Mouse (Mus musculus): Measurements from ENCODE around the gene Ppp4c.
"Not testable (repeated sequence)": the region's sequence is repeated elsewhere in the genome, so short reads cannot be mapped to it uniquely, and the experiment has no call there.

Ppp4c gene

DNA sequence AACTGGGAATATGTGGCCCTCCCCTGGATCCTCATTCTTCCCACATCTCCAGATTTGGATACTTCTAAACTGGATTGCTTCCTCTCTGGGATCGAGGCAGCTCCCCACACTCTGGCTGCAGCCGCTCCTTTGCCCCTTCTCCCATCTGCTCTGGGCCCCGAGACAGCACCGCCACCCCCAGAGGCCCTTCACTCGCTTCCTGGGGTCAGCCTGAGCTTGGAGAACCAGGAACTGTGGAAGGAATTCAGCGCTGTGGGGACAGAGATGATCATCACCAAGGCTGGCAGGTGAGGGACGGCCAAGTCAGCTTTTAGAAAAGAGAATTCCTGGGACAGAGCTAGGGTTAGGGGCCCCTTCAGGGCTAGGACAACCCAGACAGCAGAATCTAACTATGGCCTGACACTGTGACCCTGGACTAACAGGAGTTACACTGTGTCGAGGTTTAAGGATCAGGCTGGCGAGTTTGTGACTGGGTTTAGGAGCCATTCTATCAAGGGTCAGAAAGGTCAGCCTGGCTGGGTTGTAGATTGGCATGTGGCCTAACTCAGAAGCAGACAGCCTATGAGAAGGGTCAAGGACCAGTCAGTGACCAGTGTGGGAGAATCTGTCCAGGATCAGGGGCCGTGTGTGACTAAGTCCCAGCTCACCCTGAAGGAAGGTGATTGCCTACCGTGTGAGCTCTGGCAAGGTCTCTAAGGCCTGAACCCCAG, 10.5 kb downstream of the Ppp4c start:
- no peak for DNase-seq (ENCODE audit: extremely low spot score, low read depth, low spot score)

DNA sequence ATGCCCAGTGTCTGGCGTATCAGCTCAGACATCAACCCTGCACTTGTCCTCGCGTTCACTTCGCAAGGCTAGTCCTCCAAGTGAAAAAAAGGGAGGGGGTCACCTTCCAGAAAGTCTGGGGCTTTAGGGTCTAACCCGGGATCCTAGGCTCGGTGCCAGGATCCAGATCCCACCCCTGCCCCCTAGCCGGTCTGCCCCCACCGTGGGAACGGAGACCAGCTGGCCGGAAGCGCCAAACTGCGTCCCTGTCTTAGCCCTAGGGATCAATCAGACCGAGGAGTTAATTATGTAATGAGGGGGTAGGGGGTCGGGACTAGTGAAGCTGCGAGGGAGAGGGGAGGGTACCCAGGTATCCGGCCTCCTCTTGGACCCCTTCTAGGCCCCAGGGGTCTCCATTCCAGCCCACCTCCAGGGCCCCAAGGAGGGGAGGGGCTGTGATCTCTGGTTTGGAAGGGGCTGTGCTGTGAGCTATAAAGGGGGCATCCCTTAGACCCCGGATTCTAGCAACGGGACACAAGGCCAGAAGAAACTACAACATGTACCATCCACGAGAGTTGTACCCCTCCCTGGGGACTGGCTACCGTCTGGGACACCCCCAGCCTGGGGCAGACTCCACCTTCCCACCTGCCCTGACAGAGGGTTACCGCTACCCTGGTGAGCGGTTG, 11.2 kb downstream of the Ppp4c start, which contains the start of gene Tbx6:
Gene Tbx6 (plus strand): TSS at position 513 of the 665 bp plus-strand sequence.
- no peak for DNase-seq (ENCODE audit: extremely low spot score, low read depth, low spot score)

DNA sequence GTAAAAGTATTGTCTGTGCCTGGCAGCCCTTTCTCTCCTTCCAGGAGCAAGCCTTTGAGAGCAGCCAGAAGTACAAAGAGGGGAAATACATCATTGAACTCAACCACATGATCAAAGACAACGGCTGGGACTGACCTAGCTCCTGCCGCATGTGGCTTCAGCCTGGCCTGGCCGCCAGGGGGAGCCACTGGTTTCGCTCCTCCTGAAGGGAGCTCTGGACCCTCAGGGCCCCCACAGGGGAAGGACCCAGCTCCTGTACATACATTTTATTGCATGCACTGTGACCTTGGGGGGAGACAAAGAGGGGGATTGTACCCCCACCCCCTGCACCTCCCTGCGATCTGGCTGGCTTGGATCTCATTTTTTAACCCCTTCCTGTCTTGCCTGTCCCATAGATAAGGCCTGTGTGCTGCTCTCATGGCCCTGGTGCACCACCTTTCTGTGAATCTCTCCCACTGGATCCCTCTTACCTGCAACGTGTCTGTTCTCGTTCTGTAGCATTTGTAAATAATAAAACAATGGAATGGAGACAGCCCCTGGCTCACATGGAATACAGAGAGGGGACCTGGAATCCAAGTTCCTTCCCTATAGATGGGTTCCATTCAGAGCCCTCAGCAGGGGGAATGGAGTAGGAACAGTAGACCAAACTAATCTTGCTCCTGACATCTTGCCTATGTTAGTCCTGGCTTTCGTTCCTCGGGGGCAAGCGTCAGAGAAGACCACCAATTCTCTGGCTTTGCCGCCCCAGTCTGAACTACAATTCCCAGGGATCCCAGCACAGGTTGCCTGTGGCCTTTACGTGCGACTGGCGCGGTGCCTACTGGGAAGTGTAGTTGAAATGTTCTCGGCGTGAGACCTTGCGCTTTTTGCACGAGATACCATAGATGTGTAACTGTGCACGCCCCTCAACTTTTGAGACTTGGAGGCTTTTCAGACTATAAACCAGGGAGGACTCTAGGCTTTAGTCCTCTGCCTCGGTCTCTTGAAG, 12.0 kb downstream of the Ppp4c start:
- peak; percentile 81 for DNase-seq (ENCODE audit: extremely low spot score, low read depth, low spot score)

DNA sequence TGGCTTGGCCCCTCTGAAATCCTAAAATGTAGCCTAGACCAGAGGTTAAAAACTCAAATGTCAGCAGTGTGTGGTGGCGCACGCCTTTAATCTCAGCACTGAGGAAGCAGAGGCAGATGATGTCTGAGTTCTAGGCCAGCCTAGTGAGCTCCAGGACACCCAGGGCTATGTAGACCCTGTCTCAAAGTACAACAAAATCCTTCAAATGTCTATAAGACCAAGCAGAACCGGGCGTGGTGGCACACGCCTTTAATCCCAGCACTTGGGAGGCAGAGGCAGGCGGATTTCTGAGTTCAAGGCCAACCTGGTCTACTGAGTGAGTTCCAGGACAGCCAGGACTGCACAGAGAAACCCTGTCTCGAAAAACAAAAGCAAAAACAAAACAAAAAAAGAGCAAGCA, 13.2 kb downstream of the Ppp4c start:
- not testable (repeated sequence) for DNase-seq (ENCODE audit: extremely low spot score, low read depth, low spot score)

DNA sequence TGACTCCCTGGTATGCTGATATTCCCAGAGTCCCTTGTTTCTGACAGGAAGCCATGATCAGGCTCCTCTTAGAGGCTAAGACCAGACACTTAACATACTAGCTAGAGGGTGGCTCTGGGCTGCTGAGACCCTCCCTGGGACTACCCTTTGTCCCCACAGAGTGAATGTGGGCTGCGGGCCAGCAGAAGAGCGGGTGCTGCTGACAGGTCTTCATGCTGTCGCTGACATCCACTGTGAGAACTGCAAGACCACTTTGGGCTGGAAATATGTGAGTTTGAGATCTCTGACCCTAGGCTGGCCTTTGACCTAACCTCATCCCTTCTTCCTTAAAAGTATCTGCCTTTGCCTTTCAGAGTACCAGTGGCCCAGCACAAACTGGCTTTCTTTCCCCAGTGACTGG, 14.1 kb downstream of the Ppp4c start:
- no peak for DNase-seq (ENCODE audit: extremely low spot score, low read depth, low spot score)

DNA sequence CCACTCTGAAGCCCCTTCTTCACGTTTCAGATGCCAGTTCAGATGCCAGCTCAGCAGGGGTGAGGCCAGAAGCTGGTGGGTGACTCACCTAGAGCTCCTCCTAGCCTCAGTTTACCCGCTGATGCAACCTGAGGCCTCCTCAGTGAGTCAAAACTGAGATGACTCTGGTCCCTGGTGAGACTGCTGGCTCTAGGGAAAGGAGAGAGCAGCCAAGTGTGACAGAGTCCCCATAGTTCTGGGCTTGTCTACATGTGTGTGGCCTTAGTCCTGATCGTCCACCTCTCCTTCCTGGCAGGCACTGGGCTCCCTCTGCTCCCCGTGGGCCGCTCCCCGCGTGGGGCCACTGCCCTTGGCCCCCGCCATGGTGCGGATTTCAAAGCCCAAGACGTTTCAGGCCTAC, 14.8 kb downstream of the Ppp4c start:
- no peak for DNase-seq (ENCODE audit: extremely low spot score, low read depth, low spot score)

DNA sequence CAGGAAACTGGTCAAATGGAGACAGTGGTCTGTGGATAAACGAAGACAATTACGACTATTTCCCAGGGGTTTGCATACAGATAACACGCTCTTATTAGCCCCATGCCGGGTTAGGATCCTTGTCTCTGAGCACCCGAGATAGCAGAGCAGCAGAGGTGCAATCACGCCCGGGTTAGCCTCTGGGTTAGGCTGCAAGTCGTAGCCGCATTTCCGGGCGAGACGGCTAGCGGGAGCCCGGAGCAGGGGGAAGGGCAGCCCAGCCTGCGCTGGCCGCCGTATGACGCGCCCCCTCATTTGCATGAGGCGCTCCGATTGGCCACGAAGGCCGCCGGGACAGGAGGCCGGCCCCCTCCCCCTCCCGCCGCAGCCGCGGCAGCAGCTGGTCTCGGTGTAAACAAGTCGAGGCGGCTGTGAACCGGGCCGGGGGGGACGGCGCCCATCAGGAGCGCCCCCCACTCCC, 15.7 kb downstream of the Ppp4c start, which contains the start of gene Ypel3:
Gene Ypel3 (plus strand): TSS at position 358 of the 460 bp plus-strand sequence.
- DNase-seq (ENCODE audit: extremely low spot score, low read depth, low spot score): no peak

DNA sequence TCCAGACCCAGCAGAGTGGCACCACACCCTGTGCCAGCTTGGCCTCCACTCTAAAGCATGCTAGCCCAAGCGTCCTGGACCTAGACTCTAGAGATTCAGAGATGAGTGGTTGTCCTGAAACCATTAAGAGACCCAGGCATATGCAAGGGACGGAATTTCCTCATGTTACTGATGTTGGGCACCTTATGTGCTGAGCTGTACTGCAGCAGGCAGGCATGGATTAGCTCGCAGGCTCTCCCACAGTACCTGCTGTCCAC, 16.4 kb downstream of the Ppp4c start:
- DNase-seq (ENCODE audit: extremely low spot score, low read depth, low spot score): no peak

DNA sequence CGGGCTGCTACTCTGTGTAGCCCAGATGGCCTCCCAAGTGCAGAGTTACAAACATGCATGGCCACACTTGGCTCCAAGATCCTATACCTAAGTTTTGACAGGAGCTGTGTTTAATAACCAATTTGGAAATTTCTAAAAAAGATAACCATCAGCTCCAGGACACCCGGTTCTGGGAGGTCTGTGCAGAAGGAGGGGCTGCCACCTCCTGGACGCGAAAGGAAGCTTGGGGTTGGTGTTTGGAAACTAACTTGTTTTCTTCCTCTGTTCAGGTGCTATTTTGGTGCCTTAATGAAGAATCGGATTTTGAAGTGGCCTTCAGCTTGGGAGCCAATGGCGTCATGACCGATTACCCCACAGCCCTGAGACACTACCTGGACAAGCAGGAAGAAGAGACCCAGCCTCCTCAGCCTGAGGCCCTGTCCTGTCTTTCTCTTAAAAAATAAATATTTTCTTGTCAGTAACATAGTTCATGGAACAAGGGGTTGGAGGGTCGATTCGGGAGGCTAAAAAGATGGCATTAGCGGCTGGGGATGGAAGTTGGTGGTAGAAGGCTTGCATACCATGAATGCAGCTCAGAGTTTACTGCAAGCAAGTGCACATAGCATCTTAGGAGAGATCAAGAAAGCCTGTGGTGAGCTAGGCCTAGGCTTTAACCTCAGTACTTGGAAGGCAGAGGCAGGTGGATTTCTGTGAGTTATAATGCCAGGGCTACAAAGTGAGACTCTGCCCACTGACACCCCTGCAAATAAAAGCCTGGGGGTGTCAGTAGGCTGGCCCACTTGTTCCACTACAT, 16.9 kb downstream of the Ppp4c start:
- no peak for DNase-seq (ENCODE audit: extremely low spot score, low read depth, low spot score)

DNA sequence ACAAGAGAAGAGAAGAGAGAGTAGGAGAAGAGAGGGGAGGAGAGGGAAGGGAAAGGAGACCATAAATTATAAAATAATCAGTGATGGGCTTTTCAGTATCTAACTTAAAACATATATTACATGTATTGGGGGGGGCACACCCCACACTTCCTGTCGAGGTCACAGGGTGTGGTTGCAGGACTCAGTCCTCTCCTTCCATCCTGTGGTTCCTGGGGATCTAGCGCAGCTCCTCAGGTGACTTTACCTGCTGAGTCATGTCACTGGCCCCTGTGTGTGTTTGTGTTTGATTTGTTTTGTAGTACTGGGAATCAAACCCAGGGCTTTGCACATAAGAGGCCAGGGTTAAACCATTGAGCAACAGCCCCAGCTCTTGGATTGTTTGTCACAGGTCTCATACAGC, 17.8 kb downstream of the Ppp4c start:
- no peak for DNase-seq (ENCODE audit: extremely low spot score, low read depth, low spot score)

DNA sequence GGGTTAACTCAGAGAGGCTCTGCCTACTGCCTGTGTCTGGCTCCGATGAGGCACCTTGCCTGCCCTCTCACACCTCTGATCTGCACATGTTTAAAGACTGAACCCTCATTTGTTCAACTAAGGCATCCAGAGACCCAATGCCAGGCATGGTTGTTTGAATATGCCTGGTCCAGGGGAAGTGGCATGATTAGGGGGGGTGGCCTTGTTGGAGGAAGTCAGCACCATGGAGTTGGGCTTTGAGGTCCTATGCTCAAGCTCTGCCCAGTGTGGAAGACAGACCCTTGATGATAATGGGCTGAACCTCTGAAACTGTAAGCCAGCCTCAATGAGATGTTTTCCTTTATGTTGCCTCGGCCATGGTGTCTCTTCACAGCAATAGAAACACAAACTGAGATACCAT, 18.9 kb downstream of the Ppp4c start:
- DNase-seq (ENCODE audit: extremely low spot score, low read depth, low spot score): no peak

DNA sequence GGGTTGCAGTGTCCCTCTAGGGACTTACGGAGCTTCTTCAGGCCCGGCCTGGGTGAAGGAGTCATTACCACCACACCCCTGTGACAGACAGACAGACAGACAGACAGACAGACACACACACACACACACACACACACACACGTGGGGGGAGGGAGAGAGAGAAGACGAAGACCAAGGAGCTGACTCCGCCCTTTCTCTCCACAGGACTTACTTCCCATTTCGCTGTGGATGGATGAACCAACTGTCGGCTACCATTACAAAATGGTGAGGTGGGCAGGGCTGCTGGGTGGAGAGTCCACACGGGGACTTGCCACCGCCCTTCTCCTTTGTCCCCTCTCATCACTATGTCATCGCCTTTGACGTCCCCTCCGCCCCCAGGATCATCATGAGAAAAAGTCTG, 21.5 kb downstream of the Ppp4c start:
- DNase-seq (ENCODE audit: extremely low spot score, low read depth, low spot score): no peak

DNA sequence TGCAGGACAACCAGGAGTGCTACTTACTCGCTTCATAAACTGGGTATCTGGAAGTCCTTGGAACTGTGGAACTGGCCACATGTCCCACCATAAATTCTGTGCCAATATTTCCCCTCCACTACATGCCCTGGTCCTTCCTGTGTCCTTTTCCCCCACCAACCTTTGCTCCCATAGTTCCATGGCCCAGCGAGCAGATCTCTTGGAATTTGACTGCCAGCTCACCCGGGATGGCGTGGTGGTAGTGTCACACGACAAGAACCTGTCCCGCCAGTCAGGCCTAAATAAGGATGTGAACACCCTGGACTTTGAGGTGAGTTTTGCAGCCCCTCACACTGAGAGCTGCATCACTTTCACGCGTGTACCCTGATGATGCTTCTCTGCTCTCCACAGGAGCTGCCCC, 25.3 kb downstream of the Ppp4c start:
- no peak for DNase-seq (ENCODE audit: extremely low spot score, low read depth, low spot score)

DNA sequence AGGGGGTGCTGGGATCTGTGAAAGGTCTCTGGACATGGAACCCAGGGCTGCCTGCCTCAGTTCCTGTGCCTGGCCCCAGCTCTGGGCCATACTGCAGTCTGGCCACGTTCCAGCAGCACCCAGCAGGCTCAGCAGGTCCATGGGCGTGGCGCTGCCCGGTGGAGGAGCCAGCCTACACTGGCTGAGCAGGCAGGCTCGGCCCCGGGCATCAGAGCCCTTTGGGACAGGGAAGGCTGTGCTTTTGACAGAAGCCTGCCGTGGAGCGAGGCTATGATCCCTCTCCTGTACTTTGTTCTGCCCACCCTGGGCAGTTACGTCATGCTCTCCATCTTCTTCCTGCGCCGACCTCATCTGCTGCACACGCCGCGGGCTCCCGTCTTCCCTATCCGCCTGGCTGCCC, 26.1 kb downstream of the Ppp4c start, which contains the start of gene Gdpd3:
Gene Gdpd3 (plus strand): TSS at position 134 of the 400 bp plus-strand sequence.
- DNase-seq (ENCODE audit: extremely low spot score, low read depth, low spot score): no peak

DNA sequence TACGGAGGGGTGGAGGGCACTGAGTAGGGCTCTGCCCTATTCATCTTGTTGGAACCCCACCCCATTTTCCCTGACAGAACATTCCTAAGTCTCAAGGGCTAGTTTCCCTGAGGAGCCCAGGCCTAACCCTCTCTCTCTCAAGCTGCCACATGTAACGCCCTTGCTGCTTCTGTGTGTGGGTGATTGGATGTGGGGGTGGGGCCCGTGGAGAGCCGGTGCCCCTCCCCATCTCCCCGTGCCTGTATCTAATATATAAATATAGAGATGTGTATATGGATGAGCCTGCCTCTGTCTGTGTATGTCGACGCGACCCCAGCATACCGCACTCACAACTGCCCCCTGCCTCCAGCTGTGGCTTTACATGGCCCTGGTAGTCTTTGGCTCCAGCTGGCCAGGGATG, 26.8 kb downstream of the Ppp4c start:
- no peak for DNase-seq (ENCODE audit: extremely low spot score, low read depth, low spot score)

DNA sequence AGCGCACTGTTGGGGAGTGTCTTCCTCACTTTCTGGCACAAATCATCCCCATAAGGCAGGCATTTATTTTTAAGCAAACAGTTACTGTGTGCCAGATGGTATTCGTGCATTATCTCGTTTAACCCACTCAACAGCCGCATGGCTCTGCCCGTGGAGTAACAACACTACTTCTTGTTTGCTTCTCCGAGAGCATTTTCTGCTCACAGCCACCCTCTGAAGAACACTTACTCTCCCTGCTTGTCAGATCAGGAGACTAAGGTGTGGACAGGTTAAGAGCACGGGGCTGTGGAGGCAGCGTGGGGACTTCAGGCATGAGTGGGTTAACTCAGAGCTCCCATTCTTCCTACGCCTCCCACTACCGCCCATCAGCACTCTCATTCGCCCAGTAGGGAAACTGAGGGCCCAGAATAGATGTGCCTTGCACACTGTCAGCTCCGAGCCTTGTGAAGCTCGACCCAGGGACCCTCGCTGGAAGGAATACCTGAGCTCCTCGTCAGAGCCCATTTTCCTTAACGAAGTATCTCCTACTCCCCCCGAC, 29.8 kb downstream of the Ppp4c start:
- no peak for DNase-seq (ENCODE audit: extremely low spot score, low read depth, low spot score)

DNA sequence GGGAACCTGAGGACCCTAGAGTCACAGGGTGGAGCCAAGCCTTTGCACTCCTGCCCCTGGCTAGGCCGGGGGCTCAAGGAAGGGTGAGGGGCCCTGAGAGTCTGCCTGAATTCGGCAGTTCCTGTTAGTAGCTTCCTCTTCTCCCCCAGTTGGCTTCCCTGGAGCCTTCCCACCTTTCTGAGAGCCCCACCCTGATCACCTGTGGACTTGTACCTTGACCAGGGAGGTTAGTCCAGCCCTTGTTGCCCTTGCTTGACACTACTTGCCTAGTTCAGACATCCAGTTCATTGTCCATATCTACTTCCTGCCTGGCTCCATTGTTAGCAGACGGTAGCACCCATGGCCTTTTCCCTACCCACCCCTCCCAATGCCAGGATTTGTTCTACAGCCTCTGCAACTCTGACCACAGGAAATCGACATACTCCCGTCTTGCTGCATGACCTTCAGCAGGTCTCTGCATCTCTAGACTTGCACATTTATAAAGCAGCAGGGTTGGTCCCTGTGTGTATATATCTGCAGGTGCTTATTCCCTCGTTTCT, 30.7 kb downstream of the Ppp4c start:
- no peak for DNase-seq (ENCODE audit: extremely low spot score, low read depth, low spot score)

DNA sequence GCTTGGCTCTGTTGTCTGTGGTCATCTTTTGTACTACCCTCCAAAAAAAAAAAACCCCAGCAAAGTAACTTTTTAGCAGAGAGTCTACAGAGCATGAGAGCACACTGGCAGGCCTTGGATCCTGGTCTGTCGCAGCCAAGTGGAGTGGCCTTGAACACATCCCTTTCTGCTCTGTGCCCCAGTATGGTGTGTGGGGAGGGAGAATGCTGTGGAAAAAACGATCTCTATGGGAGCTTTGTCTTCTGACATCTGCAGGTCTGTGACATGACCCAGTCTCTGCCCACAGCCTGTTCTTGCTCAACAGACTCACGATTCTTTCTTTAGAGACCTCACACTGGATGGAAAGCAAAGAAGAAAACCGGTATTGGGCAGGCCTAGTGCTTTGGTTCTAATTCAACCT, 31.3 kb downstream of the Ppp4c start:
- no peak for DNase-seq (ENCODE audit: extremely low spot score, low read depth, low spot score)

DNA sequence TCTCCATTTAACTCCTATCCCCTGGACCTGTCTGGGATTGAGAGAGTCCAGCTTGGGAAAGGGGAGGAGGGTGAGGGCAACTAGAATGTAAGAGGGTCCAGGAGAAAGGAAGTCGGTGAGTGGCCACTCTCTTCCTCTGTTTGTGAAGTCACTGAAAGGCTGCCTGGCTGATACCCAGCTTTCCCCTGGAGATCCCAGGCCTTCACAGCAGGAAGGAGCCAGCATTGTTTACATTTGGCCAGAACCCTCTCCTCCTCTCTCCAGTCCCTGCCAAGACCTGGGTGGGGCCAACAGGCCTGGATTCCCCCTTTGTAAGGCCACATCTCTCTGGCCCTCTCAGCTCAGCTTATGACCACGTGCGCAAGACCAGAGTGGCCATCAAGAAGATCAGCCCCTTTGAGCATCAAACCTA, 31.9 kb downstream of the Ppp4c start:
- no peak for DNase-seq (ENCODE audit: extremely low spot score, low read depth, low spot score)

DNA sequence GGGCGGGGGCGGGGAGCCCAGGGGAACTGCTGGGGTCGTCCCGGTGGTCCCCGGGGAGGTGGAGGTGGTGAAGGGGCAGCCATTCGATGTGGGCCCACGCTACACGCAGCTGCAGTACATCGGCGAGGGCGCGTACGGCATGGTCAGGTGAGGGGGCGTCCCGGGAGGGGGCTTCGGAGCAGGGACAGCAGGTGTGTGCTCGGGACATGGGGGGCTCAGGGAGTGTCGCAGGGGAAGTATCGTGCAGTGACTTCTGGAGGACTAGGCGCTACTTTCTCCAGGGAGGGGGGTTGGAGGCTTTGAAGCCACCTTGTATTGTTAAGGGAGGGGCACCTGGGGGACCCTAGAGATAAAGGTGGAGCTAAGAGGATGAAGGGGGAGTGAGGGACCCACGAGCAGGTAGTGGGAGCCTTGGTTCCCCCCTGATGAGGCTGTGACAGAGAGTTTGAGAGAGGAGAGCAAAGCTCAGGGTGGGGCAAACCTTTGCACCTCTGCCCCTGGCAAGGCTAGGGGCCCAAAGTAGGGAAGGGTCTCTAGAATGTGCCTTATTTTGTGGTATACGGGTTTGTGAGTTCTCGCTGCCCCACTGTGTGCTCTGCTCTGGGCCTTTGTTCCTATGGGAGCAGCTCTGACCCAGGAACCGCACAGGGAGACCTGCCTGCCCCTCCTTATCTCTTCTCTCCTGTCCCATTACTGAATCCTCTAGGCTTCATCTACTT, 32.5 kb downstream of the Ppp4c start:
- no peak for DNase-seq (ENCODE audit: extremely low spot score, low read depth, low spot score)

All from hindlimb bud, embryonic 11.5 days (tissue).